Mouse (Mus musculus) layer of hippocampus, postnatal 36 days (tissue): ENCODE data around the gene Pp2d1. TPM values are rescaled to one million over a fixed set of nuclear protein-coding genes. Genes with fewer than 3 reads are reported as not detected.
A peak's percentile ranks its signal among the peaks of the same experiment; 100 is the strongest.

Source experiments
- DNase-seq, 2 experiments: peaks; one replicate each; pipeline ENCODE4 v3.0.0; 2022
- total RNA-seq, 2 experiments: library from RNA; stranded (reverse); gene quantifications; 2 replicates each; pipeline ENCODE4 v1.2.3; 2021

Pp2d1 gene
- total RNA-seq, 2 experiments from 2014 or later: not detected

DNA sequence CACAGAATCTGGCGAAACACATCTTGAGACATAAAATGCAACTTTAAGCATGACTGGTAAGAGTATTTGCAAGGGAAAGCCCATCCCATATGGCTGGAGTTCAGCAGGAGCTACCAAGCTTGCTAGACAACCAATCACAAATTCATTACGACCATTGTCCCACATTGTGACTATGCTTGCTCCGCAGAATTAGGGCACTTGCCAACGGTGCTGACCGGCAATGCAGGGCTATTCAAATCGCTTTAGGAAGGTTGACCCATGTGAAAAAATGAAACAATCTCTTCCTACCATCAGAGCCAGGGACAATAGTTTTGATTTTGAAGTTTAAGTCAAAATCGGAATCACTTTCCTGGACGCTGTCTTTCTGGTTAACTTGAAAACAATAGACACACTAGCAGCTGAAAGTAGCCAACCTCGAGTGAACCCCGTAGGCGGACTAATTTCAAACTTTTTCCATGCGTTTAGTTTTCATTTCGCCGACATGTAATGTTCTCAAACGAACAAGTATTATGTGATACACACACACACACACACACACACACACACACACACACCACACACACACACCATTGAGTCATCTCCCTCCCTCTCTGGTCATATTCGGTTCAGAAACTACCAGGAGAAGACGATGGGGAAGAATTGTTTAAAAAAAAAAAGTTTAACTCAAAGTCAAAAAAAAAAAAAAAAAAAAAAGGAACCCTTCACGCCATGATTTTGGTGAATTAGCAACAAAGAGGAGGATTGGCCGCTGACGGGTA is 27.1 kb upstream of the Pp2d1 start, which contains the start of gene Kat2b:
TSS of gene Kat2b (plus strand) at position 701 of the 758 bp plus-strand sequence.
- DNase-seq: no peak

DNA sequence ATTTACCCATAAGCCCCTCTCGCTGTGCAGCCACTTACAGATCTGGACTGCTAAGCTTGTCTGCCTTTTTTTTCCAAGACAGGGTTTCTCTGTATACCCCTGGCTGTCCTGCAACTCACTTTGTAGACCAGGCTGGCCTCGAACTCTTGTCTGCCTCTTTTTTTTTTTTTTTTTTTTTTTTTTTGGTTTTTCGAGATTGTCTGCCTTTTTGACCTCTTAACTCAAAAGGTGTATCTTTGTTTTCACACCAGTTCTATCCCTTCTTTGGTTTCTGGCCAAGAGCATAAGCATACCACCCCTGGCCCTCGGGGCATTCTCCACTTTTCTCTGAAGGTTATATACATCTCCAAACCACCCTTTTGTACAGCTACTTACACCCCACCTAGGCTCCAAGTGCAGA is 25.6 kb upstream of the Pp2d1 start:
- no peak for DNase-seq

DNA sequence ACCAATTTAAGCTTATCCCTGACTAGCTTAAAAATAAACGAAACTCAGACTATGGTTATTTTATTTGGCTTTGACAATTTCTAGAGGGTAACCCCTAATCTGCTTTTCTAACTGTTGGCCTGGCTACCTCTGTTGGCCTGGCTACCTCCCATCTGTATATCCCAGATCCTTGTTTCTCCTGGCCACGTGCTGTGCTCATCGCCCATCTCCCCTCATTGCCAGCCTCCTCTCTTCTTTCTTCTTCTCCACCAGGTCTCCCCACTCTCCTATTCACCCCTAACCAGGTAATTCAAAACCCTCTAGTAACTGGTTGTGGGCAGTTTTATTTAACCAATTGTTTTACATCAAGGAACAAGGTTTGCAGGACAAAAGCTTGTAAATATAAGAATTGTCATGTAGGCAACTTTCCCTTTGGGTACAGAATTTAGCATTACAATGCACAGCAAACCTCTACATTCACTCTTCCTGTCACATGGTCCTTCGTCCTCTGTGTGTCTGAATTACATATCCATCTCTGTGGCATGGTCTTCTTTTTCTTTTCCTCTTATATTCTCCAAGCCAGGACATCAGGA is 22.3 kb upstream of the Pp2d1 start:
- DNase-seq: no peak

DNA sequence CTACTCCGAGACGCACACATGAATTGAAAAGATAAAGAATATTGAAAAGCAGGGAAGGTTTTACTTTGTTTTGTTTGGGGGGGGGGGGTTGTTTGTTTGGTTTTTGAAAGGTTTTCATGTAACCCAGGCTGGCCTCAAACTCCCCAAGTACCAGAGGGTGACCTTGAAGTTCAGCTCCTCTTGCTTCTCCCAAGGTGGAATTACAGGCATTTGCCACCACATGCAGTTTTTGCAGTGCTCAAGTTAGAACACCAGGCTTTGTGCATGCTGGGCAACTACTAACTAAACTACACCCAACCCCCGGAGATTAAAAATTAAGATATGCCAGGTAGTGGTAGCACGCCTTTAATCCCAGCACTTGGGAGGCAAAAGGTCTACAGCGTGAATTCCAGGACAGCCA is 20.4 kb upstream of the Pp2d1 start:
- no peak for DNase-seq

DNA sequence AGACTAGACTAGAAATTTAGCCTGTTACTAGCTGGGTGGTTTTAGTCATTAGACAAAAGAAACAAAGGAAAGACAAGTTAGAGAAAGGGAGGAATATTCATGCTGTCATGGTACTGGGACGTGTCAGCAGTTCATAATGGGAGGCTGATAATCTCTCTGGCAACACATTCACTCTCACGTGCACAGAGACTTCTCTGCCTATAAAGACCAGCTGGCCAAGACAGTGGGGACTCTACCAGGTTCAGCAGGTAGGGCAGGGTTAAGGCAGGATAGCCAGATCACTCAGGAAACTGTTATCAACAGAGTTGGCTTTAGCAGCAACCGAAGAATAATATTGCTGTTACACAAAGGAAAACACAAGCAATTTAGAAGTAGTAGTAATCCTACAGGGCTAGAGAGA is 18.2 kb upstream of the Pp2d1 start:
- no peak for DNase-seq

DNA sequence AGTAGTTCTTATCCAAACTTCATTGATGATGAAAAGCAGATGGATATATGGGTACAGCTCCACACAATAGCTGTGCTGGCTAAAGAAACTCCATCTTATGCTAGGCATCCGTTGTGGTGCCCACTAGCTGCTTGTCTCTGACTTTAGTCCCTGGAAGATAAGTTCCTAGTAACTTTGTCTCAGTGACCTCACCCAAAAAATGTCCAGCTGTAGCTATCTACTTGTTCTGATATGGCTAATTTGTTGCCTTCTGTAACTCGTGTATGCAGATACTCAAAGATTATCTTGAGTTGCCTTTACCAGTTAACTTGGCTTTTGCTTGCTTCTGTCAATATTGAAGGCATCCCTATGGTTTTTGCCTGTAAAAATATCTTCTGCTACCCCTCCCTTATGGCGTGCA is 15.6 kb upstream of the Pp2d1 start:
- no peak for DNase-seq

DNA sequence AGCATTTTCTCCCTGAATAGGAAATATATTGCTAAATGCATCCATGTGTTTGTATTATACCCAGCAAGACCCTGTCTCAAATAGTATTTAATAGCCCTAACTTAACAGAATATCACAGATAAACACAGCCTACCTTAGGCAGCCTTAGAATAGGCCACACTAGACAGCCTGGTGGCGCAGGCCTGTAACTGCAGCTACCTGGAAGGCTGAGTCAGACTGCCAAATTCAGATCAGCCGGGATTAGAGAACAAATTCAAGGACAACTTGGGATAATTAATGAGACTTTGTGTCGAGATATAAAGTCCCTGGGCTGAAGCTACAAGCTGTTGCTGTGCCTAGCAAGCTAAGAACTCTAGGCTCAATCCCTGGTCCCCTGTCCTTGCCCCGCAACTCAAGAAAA is 14.8 kb upstream of the Pp2d1 start:
- DNase-seq: no peak

DNA sequence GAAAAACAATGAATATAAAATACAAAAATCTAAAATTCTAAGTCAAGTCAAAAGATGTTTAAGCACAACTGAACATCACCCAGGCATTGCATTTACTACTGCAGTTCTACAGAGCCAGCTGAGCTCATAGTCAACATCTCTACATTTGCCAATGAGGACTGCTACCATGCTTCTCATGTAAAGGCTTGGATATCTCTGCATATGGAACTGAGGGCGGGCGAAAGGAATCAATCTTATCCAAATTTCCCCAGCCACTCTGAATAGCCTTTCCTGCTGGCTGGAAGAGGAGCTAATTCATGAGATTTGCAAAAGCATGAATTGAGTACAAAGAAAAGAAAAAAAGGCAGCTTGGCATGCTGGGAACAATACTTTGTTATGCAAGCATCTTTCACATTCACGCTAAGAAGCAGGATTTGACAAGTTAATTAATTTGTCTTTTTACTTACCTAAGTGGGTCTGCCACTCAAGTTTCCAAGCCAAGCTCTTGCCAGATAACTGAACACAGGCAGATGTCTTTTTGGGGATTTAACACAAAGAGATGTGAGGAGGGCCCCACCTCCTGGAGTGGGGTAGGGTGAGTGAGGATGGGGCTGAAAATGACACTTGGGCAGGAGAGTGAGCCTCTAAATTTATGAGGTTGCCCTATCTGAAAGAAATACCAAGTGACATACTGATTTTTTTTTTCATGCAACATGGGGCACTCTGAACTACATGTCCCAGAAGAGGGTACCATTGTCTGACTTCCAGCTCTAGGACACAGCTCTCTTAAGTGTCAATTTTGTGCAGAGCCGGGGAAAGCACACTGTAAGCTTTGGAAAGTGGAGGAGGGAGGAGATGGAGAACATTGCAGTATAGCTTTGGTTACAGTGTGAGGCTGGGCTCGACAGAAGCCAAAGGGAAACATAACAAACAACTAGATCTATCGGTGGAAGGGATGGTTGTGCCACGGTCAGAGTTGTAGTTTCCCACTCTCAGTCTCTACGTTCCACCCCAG is 12.4 kb upstream of the Pp2d1 start:
- DNase-seq: no peak

DNA sequence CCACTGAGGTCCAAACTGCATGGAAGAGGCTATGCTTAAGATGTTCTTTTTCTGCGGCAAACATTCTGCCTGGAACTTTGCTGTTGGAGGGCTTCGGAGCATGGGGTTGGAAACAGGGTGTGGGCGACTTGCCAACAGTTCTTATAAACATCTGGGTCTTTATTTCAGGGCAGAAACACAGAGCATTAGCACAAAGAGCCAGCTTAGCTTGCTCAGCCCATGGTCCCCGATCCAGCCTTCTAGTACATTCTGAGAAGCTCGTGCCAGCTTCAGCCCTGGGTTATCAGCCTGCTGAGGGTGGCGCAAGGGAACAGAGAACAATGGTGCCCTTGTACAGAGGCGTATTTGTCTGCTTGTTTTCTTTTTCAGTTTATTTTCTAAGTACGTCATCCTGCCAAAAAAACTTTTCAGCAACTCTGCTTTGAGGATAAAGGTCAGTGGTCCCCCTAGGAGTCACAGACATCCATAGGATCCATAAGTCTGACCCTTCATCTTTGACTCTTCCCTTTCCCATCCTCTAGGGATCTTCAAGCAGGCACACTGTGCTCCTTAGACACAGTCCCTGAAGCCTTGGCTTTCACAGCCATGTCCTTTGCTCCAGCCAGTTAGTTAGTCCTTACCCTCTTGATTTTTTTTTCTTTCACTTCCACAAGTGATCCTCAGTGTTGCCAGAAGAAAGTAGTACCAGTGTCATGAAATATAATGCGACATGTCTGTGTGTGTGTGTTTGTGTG is 4.5 kb upstream of the Pp2d1 start:
- peak; percentile 41 to 50 for DNase-seq

DNA sequence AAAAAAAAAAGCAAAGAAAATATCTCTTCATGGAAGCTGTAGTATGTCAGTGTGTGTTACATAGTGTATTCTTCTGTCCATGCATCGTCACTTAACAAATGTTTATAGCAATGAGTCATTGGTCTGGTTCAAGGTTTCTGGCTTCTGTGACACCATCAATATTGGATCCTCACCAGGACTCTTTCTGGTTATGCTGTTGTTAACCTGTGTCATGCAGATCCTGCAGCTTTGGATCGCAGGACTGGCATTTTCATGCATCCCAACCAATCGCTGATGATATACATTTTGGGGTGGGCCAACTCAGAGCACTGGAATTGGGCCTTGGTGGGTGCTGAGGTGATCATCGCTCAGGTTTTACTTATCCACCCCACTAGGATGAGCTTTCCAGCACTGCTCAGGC is 3.3 kb upstream of the Pp2d1 start:
- DNase-seq: no peak

DNA sequence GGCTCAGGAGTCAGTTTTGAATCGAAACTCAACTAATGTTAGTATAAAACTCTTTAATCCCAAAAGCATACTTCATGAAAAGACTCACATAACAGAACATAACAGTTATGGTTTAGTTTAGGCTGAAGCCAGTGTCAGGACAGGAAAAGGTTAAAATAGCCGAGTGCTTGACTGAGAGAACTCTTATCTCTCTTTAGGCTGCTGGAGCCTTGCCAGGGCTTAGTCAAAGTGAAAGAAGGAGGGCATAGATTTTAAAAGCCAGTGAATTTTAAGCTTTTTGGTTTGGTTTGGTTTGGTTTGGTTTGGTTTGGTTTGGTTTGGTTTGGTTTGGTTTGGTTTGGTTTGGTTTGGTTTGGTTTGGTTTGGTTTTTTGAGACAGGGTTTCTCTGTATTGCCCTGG is 6.8 kb downstream of the Pp2d1 start:
- no peak for DNase-seq

DNA sequence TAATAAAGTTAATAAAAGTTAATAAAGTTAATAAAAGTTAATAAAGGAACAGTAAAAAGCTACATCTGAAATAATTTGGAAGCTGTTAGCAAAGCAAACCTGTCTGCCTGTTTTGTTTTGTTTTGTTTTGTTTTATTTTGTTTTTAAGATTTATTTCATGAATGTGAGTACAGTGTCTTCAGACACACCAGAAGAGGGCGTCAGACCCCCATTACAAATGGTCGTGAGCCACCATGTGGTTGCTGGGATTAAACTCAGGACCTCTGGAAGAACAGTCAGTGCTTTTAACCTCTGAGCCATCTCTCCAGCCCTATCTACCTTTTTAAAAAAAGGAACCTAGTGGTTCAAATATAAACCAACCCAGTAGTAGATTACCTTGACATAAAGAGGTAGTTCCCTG is 8.1 kb downstream of the Pp2d1 start:
- no peak for DNase-seq

DNA sequence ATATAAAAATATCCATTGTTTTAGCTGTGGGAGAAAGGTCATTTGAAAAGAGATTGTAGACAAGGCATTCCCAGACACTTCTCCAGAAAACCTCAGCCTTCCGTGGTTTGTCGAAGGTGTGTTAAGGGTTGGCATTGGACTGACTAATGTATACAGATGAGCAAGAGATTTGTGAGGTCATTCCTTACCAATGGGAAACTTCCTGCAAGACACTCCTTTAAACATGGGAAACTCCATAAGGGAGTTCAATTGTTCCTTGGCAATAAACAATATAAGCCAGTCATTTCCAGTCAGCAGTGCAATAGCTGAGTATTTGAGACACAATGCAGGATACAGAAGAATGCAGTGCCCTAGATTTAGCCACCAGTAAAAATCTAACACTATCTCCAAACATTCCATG is 11.2 kb downstream of the Pp2d1 start:
- no peak for DNase-seq

DNA sequence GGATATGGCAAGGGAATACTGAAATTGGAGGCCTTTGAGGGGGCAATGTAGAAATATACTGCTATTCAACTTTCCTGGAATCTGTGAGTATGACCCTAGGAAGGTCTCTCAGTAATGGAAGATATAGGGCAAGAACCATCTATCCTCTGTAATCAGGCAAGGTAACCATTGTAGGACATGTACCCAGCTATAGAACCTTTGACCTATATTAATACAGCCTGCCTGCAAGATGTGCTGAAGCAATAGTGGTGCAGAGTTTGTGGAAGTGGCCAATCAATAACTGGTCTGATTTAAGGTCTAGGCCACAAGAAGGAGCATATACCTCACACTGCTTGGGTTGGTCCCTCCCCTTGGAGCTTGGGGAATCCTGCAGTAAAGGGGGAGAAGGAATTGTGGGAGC is 18.7 kb downstream of the Pp2d1 start:
- DNase-seq: no peak

DNA sequence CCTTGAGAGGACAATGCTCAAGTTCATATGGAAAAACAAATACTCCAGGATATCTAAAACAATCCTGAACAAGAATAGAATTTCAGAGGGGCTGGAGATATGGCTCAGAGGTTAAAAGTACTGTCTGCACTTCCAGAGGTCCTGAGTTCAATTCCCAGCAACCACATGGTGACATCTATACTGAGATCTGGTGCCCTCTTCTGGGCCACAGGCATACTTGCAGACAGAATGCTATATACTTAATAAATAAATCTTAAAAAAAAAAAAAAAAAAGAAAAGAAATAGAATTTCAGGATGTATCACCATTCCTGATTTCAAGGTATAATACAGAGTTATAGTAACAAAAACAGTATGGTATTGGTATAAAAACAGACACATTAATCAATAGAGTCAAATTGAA is 19.9 kb downstream of the Pp2d1 start:
- DNase-seq: no peak

DNA sequence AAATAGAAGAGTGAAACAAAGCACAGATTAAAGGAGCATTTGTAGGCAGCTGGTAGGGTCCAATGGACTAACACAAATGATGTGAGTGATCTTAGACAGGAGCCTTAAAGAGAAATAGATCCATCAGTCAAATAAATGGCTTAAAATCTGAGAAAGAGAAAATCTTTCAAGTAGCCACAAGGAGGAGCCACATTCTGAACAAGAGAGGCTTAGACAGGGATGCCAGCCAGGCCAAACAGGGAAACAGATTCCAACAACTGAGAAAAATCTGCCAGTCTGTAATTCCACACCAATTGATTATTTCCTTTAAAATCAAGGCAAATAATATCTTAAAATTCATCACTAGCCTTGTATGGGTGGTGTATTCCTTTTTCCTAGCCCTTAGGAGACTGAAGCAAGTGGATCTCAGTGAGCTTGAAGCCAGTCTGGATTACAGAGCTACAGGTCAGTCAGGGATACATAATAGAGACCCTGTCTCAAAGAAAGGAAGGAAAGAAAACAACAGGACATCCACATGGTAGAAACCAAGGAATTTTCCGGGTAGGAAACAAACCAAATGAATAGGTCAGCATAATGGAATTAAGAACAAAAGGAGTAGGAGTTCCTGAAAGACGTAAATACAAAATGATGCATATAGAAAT is 26.8 kb downstream of the Pp2d1 start:
- no peak for DNase-seq

DNA sequence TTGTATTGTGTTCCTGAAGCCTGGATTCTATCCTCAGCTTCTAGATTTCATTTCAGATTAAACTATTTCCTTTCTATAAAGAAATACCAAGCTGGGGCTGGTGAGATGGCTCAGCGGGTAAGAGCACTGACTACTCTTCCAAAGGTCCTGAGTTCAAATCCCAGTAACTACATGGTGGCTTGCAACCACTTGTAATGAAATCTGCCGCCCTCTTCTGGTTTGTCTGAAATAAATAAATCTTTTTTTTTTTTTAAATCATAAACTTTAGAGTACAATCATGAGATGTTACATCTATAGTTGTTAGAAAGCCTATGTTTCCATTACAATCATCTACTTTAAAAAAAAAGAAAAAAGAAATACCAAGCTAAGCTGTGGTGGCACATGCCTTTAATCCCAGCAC is 36.3 kb downstream of the Pp2d1 start:
- no peak for DNase-seq

DNA sequence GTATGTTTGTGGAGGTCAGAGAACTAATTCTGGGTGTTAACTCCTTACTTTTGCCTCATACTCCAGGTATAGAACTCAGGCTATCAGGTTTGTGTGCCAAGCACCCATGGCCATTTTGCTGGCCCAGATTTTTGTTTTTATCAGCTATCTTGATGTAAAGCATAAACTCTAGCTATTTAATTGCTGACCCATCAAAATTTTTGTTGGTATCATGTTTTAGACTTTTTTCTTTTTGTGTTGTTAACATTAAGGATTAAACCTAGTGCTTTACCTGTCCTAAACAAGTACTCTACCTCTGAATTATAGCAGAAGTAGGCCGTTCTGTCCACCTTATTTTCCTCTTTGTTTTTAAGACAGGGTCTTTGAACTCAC is 50.3 kb downstream of the Pp2d1 start:
- DNase-seq: no peak

DNA sequence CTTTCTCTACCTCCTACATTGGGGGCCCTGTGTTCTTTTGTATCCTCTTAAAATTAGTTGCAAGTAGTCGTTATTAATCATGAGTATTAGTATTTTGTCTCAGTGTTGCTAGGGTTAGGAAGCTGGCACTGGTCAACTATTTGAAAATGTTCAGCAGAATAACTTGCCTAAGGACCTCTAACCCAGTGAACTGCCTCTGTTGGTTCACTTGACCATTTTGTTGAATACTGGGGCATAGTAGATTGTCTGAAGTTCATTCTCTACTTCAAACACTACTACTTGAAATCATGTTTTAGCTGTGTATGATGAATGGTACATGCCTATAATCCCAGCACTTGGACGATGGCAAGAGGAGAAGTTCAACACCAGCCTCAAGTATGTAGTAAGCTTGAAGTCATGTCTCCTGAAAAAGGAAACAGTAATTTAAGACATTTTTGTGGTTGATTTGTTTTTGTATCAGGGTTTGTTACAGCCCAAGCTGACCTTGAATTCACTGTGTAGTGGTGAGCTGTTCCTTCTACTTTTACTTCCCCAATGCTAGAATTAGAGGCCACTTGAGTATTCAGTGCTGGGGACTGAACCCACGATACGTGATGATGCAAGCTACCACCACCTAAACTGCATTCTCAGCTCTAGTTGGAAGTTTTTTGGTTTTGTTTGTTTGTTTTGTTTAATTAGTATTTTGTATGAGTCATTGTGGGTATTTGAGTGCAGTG is 50.8 kb downstream of the Pp2d1 start:
- DNase-seq: no peak

DNA sequence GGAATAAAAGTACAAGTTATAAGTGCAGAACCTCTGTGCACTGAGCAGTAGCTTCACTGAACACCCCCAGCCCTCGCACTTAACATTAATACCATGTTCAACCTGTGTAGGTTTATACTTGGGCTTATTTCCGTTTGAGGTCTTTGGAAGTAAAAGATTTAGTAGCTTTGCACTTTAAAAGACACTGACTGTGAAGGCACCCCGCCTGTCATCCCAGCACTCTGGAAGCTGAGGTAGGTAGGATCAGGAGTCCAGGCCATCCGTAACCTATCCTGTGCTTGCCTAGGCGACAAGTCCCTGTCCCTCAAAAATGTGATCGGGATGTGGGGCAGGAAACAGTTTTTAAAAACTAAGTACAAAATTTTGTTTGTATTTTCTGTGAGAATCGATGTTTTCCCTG is 58.8 kb downstream of the Pp2d1 start:
- DNase-seq: no peak

DNA sequence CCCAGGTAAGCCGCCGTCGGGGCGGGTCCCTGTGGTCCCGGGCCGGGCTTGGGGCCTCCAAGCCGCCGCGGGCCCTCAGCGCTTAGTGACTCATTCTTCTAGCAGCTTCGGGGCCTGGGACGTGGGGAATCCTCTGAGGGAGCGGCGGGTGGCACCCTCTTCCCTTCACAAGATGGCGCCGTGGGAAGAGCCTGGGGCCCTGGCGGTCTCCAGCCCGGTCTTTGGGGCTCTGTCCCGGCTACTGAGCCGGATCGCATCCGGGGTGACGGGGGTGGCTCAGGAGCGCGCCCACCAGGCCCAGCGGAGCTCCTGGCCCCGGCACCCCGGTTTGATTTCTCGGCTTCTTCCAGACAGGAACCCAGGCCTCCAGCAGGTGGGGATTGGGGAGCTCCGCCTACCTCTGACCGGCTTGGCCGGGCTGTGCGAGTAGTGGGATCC is 59.6 kb downstream of the Pp2d1 start:
- peak; percentile 63 to 68 for DNase-seq
